Mouse (Mus musculus): ENCODE measurements around the gene Dclre1b.

DNA sequence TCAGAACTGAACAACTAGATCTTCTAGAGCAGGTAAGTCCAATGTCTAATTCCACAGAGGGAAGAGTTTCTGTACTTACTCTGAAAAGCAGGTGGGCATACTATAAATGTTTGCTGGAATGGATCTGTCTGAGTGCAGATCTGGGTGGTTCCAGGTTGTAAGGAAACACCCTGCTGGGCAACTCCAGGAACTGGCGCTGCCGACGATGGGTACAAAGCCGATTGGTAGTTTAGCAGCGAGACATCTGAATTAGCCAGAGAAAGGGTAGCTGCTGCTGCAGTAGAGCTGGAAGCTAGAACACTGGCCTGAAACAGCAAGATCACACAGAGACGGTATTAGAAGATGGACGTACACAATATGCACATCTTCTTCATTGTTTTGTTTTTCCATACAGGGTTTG lies 50.8 kb downstream of the Dclre1b start:
- TF ChIP-seq POLR2A (IDR thresholded peaks at IDR 0.05; ENCODE audit: insufficient read depth, low read depth, low read length) (no peak), CTCF (IDR thresholded peaks at IDR 0.05; ENCODE audit: insufficient read depth, low read depth, low read length) (no peak)

All from olfactory bulb, adult 2 months (tissue).